Mouse (Mus musculus): ENCODE data around the gene Cort. TPM values are rescaled to one million over a fixed set of nuclear protein-coding genes. Genes with fewer than 3 reads are reported as not detected.
"Not testable (repeated sequence)": the region's sequence is repeated elsewhere in the genome, so short reads cannot be mapped to it uniquely, and the experiment has no call there.

The Cort gene
- polyA plus RNA-seq, 1 experiment from 2014 or later, result 0.49 TPM

DNA sequence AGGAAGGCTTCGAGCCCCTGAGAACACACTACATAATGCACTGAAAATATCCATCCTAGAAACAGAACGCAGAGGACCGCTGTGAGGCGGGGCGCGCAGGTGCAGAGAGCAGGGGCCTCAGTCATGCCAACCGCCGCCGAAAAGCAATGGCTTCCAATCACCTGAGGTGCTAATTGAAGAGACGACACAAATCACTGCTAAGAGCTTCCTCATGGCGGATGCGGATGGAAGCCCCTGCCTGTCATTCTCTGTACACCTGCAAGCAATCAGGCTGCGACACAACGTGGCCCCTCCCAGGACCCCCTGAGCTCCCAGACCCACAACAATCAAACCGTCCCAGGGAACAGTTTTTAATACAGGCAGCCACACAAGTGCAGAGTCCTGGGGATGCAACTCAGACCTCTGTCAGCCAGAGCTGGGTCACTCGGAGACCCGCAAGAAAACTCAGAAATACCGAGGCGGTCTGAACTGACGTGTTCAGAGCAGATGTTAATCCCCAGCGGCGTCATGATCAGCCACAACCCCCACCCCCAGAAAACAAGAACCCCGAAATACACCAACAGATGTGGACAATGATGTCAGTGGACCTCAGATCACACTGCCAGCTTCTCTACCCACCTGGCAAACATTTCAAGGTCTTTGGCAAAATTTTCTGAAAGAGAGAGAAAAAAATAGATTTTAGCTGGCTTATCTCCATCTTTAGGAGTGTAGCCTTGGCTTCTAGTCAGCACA lies 4.6 kb upstream of the Cort start:
- Histone ChIP-seq H3K27ac (ENCODE audit: low read depth, low read length) (no peak overlapping the region), H3K4me3 (ENCODE audit: low read depth, low read length) (no peak overlapping the region), H3K9ac (ENCODE audit: low read length) (no peak overlapping the region), H3K4me2 (ENCODE audit: low read depth, low read length, severe bottlenecking) (no peak overlapping the region), H3K4me1 (replicated peaks; ENCODE audit: control insufficient read depth, insufficient read depth, low read length) (peaks cover under 1% of the 10 kb centered on the region; the same call in 1 of the 2 replicates), H3K9me3 (ENCODE audit: control insufficient read depth, low read length) (no peaks in the 10 kb centered on the region), H3K36me3 (ENCODE audit: control insufficient read depth, insufficient read depth, low read length) (peaks cover 4% of the 10 kb centered on the region; the same call in 1 of the 2 replicates), H3K27me3 (ENCODE audit: control insufficient read depth, insufficient read depth, low read length) (no peaks in the 10 kb centered on the region)
- no peak for ATAC-seq (replicated peaks; ENCODE audit: low FRiP score)
- DNase-seq (ENCODE audit: low spot score), result no peak
- WGBS, result 93% methylated on average over 23 of the region's 23 CpGs

DNA sequence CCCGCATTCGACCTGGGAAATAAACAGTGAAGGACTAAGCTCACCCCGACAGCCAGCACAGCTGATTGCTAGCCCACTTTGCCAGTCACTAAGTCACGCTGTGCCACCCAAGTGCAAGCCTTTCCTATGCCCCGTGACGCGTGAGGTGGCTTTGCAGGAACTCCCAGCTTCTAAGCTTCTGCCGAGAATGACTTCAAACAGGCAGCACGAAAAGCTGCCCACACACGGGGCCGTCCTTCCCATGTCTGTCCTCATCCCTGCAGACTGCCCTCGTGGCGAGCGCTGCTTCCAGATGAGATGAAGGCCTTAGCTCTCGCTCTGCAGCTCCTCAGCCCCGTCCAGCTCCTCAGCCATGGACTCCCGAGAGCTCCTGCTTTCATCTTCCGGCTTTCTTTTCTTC lies 1.9 kb upstream of the Cort start:
- no peaks in the 10 kb centered on the region for H3K4me1 ChIP-seq (replicated peaks; ENCODE audit: control insufficient read depth, insufficient read depth, low read length)
- no peak overlapping the region for H3K27ac ChIP-seq (ENCODE audit: low read depth, low read length)
- H3K27me3 ChIP-seq (ENCODE audit: control insufficient read depth, insufficient read depth, low read length), result no peaks in the 10 kb centered on the region
- H3K9ac ChIP-seq (ENCODE audit: low read length), result no peak overlapping the region
- DNase-seq (ENCODE audit: low spot score) (no peak), ATAC-seq (replicated peaks; ENCODE audit: low FRiP score) (no peak)
- WGBS, result 85% methylated on average over 18 of the region's 18 CpGs
- no peaks in the 10 kb centered on the region for H3K9me3 ChIP-seq (ENCODE audit: control insufficient read depth, low read length)
- no peak overlapping the region for H3K4me2 ChIP-seq (ENCODE audit: low read depth, low read length, severe bottlenecking)
- no peak overlapping the region for H3K4me3 ChIP-seq (ENCODE audit: low read depth, low read length)
- peaks cover 4% of the 10 kb centered on the region; the same call in 1 of the 2 replicates for H3K36me3 ChIP-seq (ENCODE audit: control insufficient read depth, insufficient read depth, low read length)

DNA sequence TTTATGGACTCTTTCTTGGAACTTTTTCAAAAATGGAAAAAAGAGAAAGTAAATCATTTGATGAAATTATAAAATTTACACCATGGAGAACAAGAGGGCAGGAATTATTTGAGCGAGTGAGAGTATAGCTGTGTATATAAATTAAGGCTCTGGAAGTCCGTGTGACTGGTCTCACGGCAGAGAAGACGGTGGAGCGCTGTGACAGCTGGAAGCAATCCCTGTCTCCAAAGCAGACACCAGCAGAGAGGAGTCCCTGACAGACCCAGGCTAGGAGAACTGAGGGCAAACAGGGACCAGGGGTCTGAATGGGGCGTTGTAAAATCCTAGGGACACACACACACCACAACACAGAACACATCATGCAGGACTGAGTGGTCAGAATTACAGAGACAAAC lies 451 bp downstream of the Cort start:
- H3K9ac ChIP-seq (ENCODE audit: low read length), result no peak overlapping the region
- H3K36me3 ChIP-seq (ENCODE audit: control insufficient read depth, insufficient read depth, low read length), result peaks cover 4% of the 10 kb centered on the region; the same call in 1 of the 2 replicates
- WGBS, result 86% methylated on average over 6 of the region's 6 CpGs

DNA sequence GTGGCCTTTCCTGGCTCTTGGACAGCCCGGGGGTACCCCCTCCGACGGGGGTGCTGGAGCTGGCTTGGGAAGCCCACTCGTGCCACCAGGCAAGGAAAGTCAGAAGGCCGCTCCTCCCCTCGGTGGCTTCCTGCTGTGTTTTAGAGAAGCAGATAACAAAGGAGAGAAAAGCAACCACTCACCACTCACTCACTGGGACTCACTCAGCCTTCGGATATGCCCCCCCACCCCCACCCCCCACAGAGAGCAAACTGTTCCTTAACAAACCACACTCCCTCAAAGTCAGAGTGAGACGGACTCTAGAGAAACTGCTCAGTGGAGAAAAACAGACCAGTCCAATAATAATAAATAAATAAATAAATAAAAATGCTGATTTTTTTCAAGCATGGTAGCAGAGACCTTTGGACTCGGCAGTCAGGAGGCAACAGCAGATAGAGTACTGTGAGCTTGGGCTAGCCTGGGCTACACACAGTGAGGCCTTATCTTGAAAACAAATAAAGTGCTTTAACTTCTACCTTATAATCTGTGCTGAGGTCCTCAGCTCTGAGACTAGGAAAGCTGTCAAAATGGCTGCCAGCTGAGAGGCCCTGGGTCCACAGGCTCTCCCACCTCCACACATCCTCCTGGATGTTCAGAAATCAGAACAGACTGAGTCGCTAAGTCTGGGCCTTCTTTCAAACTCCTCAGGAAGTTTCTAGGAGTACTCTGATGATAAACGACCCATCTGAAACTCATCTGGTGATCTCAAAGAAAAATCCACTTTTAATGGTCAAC lies 1.0 kb downstream of the Cort start:
- no peaks in the 10 kb centered on the region for H3K9me3 ChIP-seq (ENCODE audit: control insufficient read depth, low read length)
- no peak overlapping the region for H3K9ac ChIP-seq (ENCODE audit: low read length)
- no peaks in the 10 kb centered on the region for H3K4me1 ChIP-seq (replicated peaks; ENCODE audit: control insufficient read depth, insufficient read depth, low read length)
- no peak for ATAC-seq (replicated peaks; ENCODE audit: low FRiP score)
- DNase-seq (ENCODE audit: low spot score), result no peak
- H3K36me3 ChIP-seq (ENCODE audit: control insufficient read depth, insufficient read depth, low read length), result peaks cover 4% of the 10 kb centered on the region; the same call in 1 of the 2 replicates
- H3K4me2 ChIP-seq (ENCODE audit: low read depth, low read length, severe bottlenecking), result no peak overlapping the region
- H3K4me3 ChIP-seq (ENCODE audit: low read depth, low read length), result no peak overlapping the region
- no peak overlapping the region for H3K27ac ChIP-seq (ENCODE audit: low read depth, low read length)
- H3K27me3 ChIP-seq (ENCODE audit: control insufficient read depth, insufficient read depth, low read length), result no peaks in the 10 kb centered on the region
- WGBS, result 57% methylated on average over 11 of the region's 11 CpGs

More for the DNA sequence above, 451 bp downstream of the Cort start:
- H3K4me3 ChIP-seq (ENCODE audit: low read depth, low read length), result no peak overlapping the region
- H3K27me3 ChIP-seq (ENCODE audit: control insufficient read depth, insufficient read depth, low read length), result no peaks in the 10 kb centered on the region
- ATAC-seq (replicated peaks; ENCODE audit: low FRiP score), result no peak
- no peaks in the 10 kb centered on the region for H3K9me3 ChIP-seq (ENCODE audit: control insufficient read depth, low read length)
- no peak overlapping the region for H3K27ac ChIP-seq (ENCODE audit: low read depth, low read length)
- DNase-seq (ENCODE audit: low spot score), result no peak
- H3K4me1 ChIP-seq (replicated peaks; ENCODE audit: control insufficient read depth, insufficient read depth, low read length), result no peaks in the 10 kb centered on the region
- no peak overlapping the region for H3K4me2 ChIP-seq (ENCODE audit: low read depth, low read length, severe bottlenecking)

DNA sequence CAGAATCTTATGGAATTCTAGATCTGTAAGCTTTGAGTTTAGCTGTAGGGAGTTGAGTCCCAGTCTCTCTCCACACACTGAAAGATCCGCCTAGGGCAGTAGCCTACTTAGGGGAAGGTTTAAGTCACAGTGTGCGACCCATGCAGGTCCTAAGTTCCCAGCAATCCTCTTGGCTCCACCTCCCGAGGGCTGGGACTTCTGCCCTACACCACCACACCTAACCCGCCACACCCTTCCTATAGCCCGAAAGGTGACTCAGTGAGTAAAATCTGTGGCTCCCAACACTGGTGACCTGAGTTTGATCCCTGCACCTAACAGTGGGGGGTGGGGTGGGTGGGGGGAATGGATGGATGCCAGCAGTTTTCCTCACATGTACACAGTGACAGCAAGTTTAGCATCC lies 3.1 kb downstream of the Cort start:
- Histone ChIP-seq H3K9ac (ENCODE audit: low read length) (no peak overlapping the region), H3K27ac (ENCODE audit: low read depth, low read length) (no peak overlapping the region), H3K4me1 (replicated peaks; ENCODE audit: control insufficient read depth, insufficient read depth, low read length) (no peaks in the 10 kb centered on the region), H3K4me3 (ENCODE audit: low read depth, low read length) (no peak overlapping the region), H3K36me3 (ENCODE audit: control insufficient read depth, insufficient read depth, low read length) (peaks cover 1% of the 10 kb centered on the region; the same call in 1 of the 2 replicates), H3K27me3 (ENCODE audit: control insufficient read depth, insufficient read depth, low read length) (no peaks in the 10 kb centered on the region), H3K4me2 (ENCODE audit: low read depth, low read length, severe bottlenecking) (no peak overlapping the region), H3K9me3 (ENCODE audit: control insufficient read depth, low read length) (no peaks in the 10 kb centered on the region)
- WGBS, result 58% methylated on average over 5 of the region's 5 CpGs
- no peak for ATAC-seq (replicated peaks; ENCODE audit: low FRiP score)
- DNase-seq (ENCODE audit: low spot score), result no peak

DNA sequence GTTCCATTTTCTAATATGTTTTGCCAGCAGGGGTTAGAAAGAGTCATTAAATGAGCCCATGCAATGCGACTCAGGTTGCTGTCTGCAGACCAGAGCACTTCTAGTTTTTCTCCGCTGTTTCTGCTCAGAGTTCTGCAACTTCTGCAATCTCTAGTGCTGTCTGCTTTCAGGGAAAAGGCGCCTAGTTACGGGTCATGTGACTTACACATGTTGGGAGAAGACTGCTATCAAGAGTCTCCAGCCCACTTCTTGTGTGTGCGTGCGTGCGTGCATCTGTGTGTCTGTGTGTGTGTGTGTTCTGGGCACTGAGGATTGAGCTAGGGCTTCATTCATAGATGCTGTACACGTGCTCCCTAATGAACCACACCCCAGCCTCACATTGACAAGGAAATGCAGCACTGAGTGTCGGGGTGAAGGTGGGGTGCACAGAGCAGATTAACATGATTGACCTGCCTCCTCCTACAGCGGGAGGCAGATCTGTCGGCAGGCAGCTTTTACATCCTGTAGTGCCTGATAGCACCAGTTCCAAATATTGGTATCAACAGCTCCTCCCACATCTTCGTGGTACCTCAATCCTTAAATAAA lies 6.5 kb downstream of the Cort start:
- not testable (repeated sequence) for H3K27ac ChIP-seq (ENCODE audit: low read depth, low read length); H3K9me3 ChIP-seq (ENCODE audit: control insufficient read depth, low read length); H3K4me1 ChIP-seq (replicated peaks; ENCODE audit: control insufficient read depth, insufficient read depth, low read length); H3K4me2 ChIP-seq (ENCODE audit: low read depth, low read length, severe bottlenecking); DNase-seq (ENCODE audit: low spot score); H3K4me3 ChIP-seq (ENCODE audit: low read depth, low read length); ATAC-seq (replicated peaks; ENCODE audit: low FRiP score); H3K27me3 ChIP-seq (ENCODE audit: control insufficient read depth, insufficient read depth, low read length); H3K9ac ChIP-seq (ENCODE audit: low read length); H3K36me3 ChIP-seq (ENCODE audit: control insufficient read depth, insufficient read depth, low read length)
- 83% methylated on average over 12 of the region's 12 CpGs for WGBS

DNA sequence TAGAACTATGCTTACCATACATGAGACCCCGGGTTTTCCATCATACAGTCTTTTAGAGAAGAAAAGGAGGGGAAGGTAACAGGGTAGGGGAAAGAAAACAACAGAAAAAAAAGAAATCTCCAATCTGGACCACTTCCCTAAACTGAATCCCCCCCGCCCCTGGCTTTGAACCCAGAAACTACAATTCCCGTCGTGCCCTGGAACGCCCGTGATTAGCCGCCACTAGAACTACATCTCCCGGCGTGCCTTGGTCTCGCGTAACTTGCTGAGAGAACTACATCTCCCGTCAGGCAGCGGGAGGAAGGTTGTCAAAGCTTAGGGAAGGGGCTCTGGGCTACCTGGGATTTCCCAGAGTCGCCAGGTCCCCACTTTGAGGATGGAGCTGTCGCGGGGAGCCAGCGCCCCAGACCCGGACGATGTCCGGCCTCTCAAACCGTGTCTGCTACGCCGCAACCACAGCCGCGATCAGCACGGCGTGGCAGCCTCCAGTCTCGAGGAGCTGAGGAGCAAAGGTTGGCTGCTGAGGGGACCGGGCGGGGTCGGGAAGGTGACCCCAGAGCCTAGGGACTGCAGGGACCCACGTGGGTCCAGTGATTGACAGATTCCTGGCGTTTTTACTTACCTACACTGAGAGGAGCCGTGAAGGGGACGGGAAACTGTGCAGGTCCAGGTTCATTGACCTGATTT lies 22.5 kb downstream of the Cort start, which contains the start of gene Dffa:
TSS of gene Dffa (plus strand) at position 272 of the 687 bp plus-strand sequence.
- Histone ChIP-seq H3K4me3 (ENCODE audit: low read depth, low read length) (peak within 1 kb of the TSS; percentile 62), H3K4me1 (replicated peaks; ENCODE audit: control insufficient read depth, insufficient read depth, low read length) (peaks cover 7% of the 10 kb centered on the region; the same call in 1 of the 2 replicates), H3K27me3 (ENCODE audit: control insufficient read depth, insufficient read depth, low read length) (no peaks in the 10 kb centered on the region), H3K4me2 (ENCODE audit: low read depth, low read length, severe bottlenecking) (peak within 1 kb of the TSS; percentile 79), H3K27ac (ENCODE audit: low read depth, low read length) (no peak within 1 kb of the TSS), H3K9ac (ENCODE audit: low read length) (peak within 1 kb of the TSS; percentile 64), H3K9me3 (ENCODE audit: control insufficient read depth, low read length) (no peaks in the 10 kb centered on the region), H3K36me3 (ENCODE audit: control insufficient read depth, insufficient read depth, low read length) (no peaks in the 10 kb centered on the region)
- WGBS, result under 1% methylated on average over 35 of the region's 35 CpGs
- ATAC-seq (replicated peaks; ENCODE audit: low FRiP score), result peak; percentile 84
- DNase-seq (ENCODE audit: low spot score), result peak; percentile 92

DNA sequence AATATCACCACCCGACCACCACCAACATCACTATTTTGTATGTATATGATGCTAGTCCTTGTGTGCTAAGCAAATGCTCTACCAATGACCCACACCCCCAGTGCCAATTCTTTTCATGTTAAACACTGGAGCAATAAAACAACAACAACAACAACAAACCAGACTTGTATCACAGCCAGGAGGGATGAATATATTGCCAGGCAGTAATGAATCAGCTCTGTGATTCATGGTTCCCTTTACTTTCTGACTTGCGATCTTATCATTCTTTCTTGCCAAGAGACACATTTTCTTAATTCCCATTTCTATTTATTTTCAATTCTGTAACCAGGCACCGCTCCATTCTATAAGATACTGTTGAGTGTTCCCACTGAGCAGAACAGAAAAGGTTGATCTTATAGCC lies 25.1 kb downstream of the Cort start:
- ATAC-seq (replicated peaks; ENCODE audit: low FRiP score) (no peak), DNase-seq (ENCODE audit: low spot score) (no peak)
- no peak overlapping the region for H3K4me3 ChIP-seq (ENCODE audit: low read depth, low read length)
- H3K27me3 ChIP-seq (ENCODE audit: control insufficient read depth, insufficient read depth, low read length), result no peaks in the 10 kb centered on the region
- 92% methylated on average over 3 of the region's 3 CpGs for WGBS
- peaks cover 9% of the 10 kb centered on the region; the same call in 1 of the 2 replicates for H3K4me1 ChIP-seq (replicated peaks; ENCODE audit: control insufficient read depth, insufficient read depth, low read length)
- no peak overlapping the region for H3K9ac ChIP-seq (ENCODE audit: low read length)
- no peak overlapping the region for H3K4me2 ChIP-seq (ENCODE audit: low read depth, low read length, severe bottlenecking)
- no peaks in the 10 kb centered on the region for H3K9me3 ChIP-seq (ENCODE audit: control insufficient read depth, low read length)
- H3K36me3 ChIP-seq (ENCODE audit: control insufficient read depth, insufficient read depth, low read length), result no peaks in the 10 kb centered on the region
- H3K27ac ChIP-seq (ENCODE audit: low read depth, low read length), result no peak overlapping the region

Measured in forebrain, embryonic 11.5 days (tissue).